Comparison of ENCODE assay signal across 8 mouse cellular contexts in the genomic region with DNA sequence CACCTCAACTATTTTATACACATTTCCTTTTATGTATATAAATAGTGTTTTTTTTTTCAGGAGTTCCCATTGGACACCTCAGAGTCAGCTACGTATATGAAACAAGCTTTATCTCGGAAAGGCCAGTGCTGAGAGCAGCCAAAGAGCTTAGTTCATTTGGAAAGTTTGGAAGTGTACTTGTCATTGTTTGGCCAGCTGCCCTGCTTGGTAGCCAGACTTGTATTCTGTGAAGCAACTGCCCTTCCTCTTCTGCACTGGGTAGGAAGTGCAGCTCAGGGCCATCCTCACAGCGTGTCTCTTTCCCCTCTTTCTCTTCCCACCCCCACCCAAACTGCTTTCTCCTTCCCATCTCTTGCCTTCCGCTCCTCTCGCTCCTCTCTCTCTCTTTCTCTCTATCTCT. TPM values are rescaled to one million over a fixed set of nuclear protein-coding genes. Genes with fewer than 3 reads are reported as not detected.
DNase-seq lines count a peak whose midpoint lies in the region; ATAC-seq and TF ChIP-seq lines count a peak whose summit lies in the region.
"Had no signal": no experiment of that assay in that cellular context is flagged by ENCODE, and none has a peak within 500 bp of the region (broad histone marks: within the 10 kb centered on the region; RNA-seq: fewer than 3 reads in every experiment).

No protein-coding gene starts in this region.

- H3K36me3 ChIP-seq in midbrain, embryonic 14.5 days (ENCODE audit: control insufficient read depth, insufficient read depth, low read length): no peaks in the 10 kb centered on the region
- no peaks in the 10 kb centered on the region for H3K36me3 ChIP-seq in midbrain, embryonic 13.5 days
- H3K36me3 ChIP-seq in heart, embryonic 15.5 days: no peaks in the 10 kb centered on the region
- H3K36me3 ChIP-seq in stomach, postnatal 0 days (ENCODE audit: control insufficient read depth, insufficient read depth, low read length): no peaks in the 10 kb centered on the region; the same call in 1 of the 2 replicates
- H3K36me3 ChIP-seq: hindbrain, embryonic 15.5 days had no signal

- no peak for TF ChIP-seq POLR2A in brain, embryonic 14.5 days (IDR thresholded peaks at IDR 0.05; ENCODE audit: borderline replicate concordance, extremely low read depth, insufficient read depth, insufficient read length, poor library complexity, severe bottlenecking)

- WGBS in midbrain, embryonic 14.5 days: 79% methylated on average over 5 of the region's 5 CpGs
- 81% methylated on average over 5 of the region's 5 CpGs for WGBS in midbrain, embryonic 13.5 days
- 42% methylated on average over 5 of the region's 5 CpGs for WGBS in heart, embryonic 15.5 days
- WGBS in stomach, postnatal 0 days: 48% methylated on average over 5 of the region's 5 CpGs

- no peak overlapping the region for H3K9ac ChIP-seq in midbrain, embryonic 14.5 days (replicated peaks; ENCODE audit: low read length)
- H3K9ac ChIP-seq in midbrain, embryonic 13.5 days (replicated peaks): no peak overlapping the region
- H3K9ac ChIP-seq in heart, embryonic 15.5 days: no peak overlapping the region
- H3K9ac ChIP-seq in stomach, postnatal 0 days (ENCODE audit: low read length): no peak overlapping the region
- H3K9ac ChIP-seq: hindbrain, embryonic 15.5 days had no signal

- H3K4me2 ChIP-seq in midbrain, embryonic 14.5 days (ENCODE audit: low read length): no peak overlapping the region
- no peak overlapping the region for H3K4me2 ChIP-seq in midbrain, embryonic 13.5 days (replicated peaks)
- H3K4me2 ChIP-seq in heart, embryonic 15.5 days: peak overlapping the region; percentile 34; the same call in 1 of the 2 replicates
- 0 out of 2 replicates have a peak overlapping the region, but pooled peaks have one; percentile 3 for H3K4me2 ChIP-seq in stomach, postnatal 0 days (replicated peaks; ENCODE audit: low read depth)
- H3K4me2 ChIP-seq: hindbrain, embryonic 15.5 days had no signal

- peak; percentile 42 for DNase-seq in midbrain, embryonic 14.5 days
- peak; percentile 73 for DNase-seq in brain, embryonic 14.5 days (ENCODE audit: low read depth)
- peak; percentile 87 to 91 for DNase-seq in lung, adult 18-20 months
- DNase-seq in stomach, postnatal 0 days (ENCODE audit: low spot score): peak; percentile 36
- DNase-seq in retina, embryonic 14.5 days (ENCODE audit: low spot score): no peak

- no peak for TF ChIP-seq EP300 in stomach, postnatal 0 days (optimal IDR thresholded peaks at IDR 0.05)

- H3K4me1 ChIP-seq in midbrain, embryonic 14.5 days (ENCODE audit: control insufficient read depth, insufficient read depth, low read length): 0 out of 2 replicates have a peak, but pooled peaks cover 3% of the 10 kb centered on the region
- peaks cover 7% of the 10 kb centered on the region; the same call in 1 of the 2 replicates for H3K4me1 ChIP-seq in midbrain, embryonic 13.5 days (replicated peaks)
- peaks cover 30% of the 10 kb centered on the region for H3K4me1 ChIP-seq in heart, embryonic 15.5 days (replicated peaks)
- peaks cover 12% of the 10 kb centered on the region for H3K4me1 ChIP-seq in stomach, postnatal 0 days (replicated peaks; ENCODE audit: control insufficient read depth, insufficient read depth)

- H3K9me3 ChIP-seq in midbrain, embryonic 14.5 days (ENCODE audit: control insufficient read depth, low read length): no peaks in the 10 kb centered on the region
- H3K9me3 ChIP-seq in midbrain, embryonic 13.5 days: no peaks in the 10 kb centered on the region
- no peaks in the 10 kb centered on the region for H3K9me3 ChIP-seq in heart, embryonic 15.5 days (replicated peaks)
- H3K9me3 ChIP-seq in stomach, postnatal 0 days (ENCODE audit: control insufficient read depth, low read length): no peaks in the 10 kb centered on the region
- H3K9me3 ChIP-seq: hindbrain, embryonic 15.5 days had no signal

- TF ChIP-seq CTCF in brain, embryonic 14.5 days (IDR thresholded peaks at IDR 0.05; ENCODE audit: borderline replicate concordance, extremely low read depth, insufficient read depth, insufficient read length): no peak
- TF ChIP-seq CTCF in stomach, postnatal 0 days (IDR thresholded peaks at IDR 0.05; ENCODE audit: low read depth): no peak

- ATAC-seq in midbrain, embryonic 14.5 days (ENCODE audit: low FRiP score, low TSS enrichment): no peak
- ATAC-seq in midbrain, embryonic 13.5 days: no peak
- peak; percentile 61 for ATAC-seq in heart, embryonic 15.5 days (replicated peaks; ENCODE audit: insufficient number of reproducible peaks, insufficient read depth, low FRiP score, low read depth)
- ATAC-seq in stomach, postnatal 0 days (ENCODE audit: low FRiP score, low TSS enrichment): no peak

- H3K27me3 ChIP-seq in midbrain, embryonic 14.5 days (ENCODE audit: control insufficient read depth, insufficient read depth, low read length): no peaks in the 10 kb centered on the region
- H3K27me3 ChIP-seq in midbrain, embryonic 13.5 days: no peaks in the 10 kb centered on the region
- no peaks in the 10 kb centered on the region for H3K27me3 ChIP-seq in heart, embryonic 15.5 days
- no peaks in the 10 kb centered on the region for H3K27me3 ChIP-seq in stomach, postnatal 0 days (ENCODE audit: control insufficient read depth, insufficient read depth, low read length)
- H3K27me3 ChIP-seq: hindbrain, embryonic 15.5 days had no signal

- no peak overlapping the region for H3K27ac ChIP-seq in midbrain, embryonic 14.5 days (replicated peaks; ENCODE audit: low read depth, low read length)
- H3K27ac ChIP-seq in midbrain, embryonic 13.5 days: no peak overlapping the region
- peak overlapping the region; percentile 49; the same call in 1 of the 2 replicates for H3K27ac ChIP-seq in heart, embryonic 15.5 days
- H3K27ac ChIP-seq in stomach, postnatal 0 days (replicated peaks): 0 out of 2 replicates have a peak overlapping the region, but pooled peaks have one; percentile 14
- H3K27ac ChIP-seq: hindbrain, embryonic 15.5 days had no signal

- H3K4me3 ChIP-seq in midbrain, embryonic 14.5 days (replicated peaks; ENCODE audit: low read depth, low read length): no peak overlapping the region
- no peak overlapping the region for H3K4me3 ChIP-seq in midbrain, embryonic 13.5 days (replicated peaks)
- H3K4me3 ChIP-seq in heart, embryonic 15.5 days: no peak overlapping the region
- no peak overlapping the region for H3K4me3 ChIP-seq in stomach, postnatal 0 days (ENCODE audit: low read depth, low read length)
- H3K4me3 ChIP-seq: hindbrain, embryonic 15.5 days had no signal

RNA-seq across cellular contexts. Expression of a gene that starts 5.1 kb away (rescaled TPM):
- 21.8 and 27.5 TPM in 2 replicates for polyA plus RNA-seq in midbrain, embryonic 14.5 days (2014; fragmentation: Nextera tagmentation; extraction: Ambion mirVana)
- 19.7 and 23.0 TPM in 2 replicates for polyA plus RNA-seq in midbrain, embryonic 13.5 days (2015; fragmentation: Nextera tagmentation; extraction: Ambion mirVana)
- polyA plus RNA-seq in brain, embryonic 14.5 days (2012; rRNA removed): 10.0 and 17.6 TPM in 2 replicates
- polyA plus RNA-seq in heart, embryonic 15.5 days (2015; fragmentation: Nextera tagmentation; extraction: Ambion mirVana): 54.0 and 58.7 TPM in 2 replicates
- polyA plus RNA-seq in stomach, postnatal 0 days (2015; fragmentation: Nextera tagmentation; extraction: Ambion mirVana): 69.8 and 74.3 TPM in 2 replicates

Comparison
In these comparisons a context has a peak if more than half of its experiments do, and no peak if none do; other contexts are left out.
1. H3K27ac ChIP-seq: peak in heart, embryonic 15.5 days (single experiment) and stomach, postnatal 0 days (single experiment); none in midbrain, embryonic 14.5 days (single experiment) and midbrain, embryonic 13.5 days (single experiment).
2. H3K4me2 ChIP-seq: peak in heart, embryonic 15.5 days (single experiment) and stomach, postnatal 0 days (single experiment); none in midbrain, embryonic 14.5 days (single experiment) and midbrain, embryonic 13.5 days (single experiment).